Comparison of ENCODE assay signal across 24 mouse cellular contexts in the genomic region with DNA sequence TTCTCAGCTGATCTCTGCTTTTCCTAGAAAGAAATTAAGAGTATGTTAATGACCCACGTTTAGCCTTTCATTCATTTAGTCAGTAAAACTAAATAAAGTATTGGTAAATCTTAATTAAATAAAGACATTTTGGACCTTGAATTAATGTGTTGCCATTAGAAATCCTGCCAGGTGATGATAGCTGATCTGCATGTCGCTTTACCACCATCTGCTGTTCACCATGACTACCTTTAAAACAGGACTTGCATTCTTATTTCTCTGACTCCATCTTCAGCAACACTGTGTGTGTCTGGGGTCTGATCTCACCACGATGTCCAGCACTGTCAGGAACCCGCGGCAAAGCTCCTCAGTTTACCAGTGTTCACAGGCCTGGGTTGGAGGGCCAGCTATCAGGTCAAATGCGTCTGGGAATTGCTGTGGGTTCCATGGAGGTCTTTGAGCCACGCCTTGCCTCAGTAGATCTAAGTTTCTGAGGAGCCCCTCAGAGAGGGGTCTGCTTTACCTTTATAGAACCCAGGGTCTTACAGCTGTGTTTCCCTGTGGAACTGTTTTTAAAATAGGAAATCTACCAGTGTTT. TPM values are rescaled to one million over a fixed set of nuclear protein-coding genes. Genes with fewer than 3 reads are reported as not detected.
DNase-seq lines count a peak whose midpoint lies in the region; ATAC-seq and TF ChIP-seq lines count a peak whose summit lies in the region.
"Had no signal": no experiment of that assay in that cellular context is flagged by ENCODE, and none has a peak within 500 bp of the region (broad histone marks: within the 10 kb centered on the region; RNA-seq: fewer than 3 reads in every experiment).

No protein-coding gene starts in this region.

- peak; percentile 57 for DNase-seq in forebrain, postnatal 0 days
- no peak for DNase-seq in neural tube, embryonic 10.5 days (ENCODE audit: extremely low spot score, low spot score)
- DNase-seq: adrenal gland, postnatal 10 days; cerebellum, adult 9-10 months; embryo, embryonic 11 days; heart, postnatal 10 days; kidney, adult 8-10 months; kidney, postnatal 36 days; lung, embryonic 14.5 days; lung, postnatal 4 days; right cerebral cortex, postnatal 4 days; thymus, postnatal 4 days had no signal

- no peaks in the 10 kb centered on the region for H3K9me3 ChIP-seq in forebrain, postnatal 0 days (ENCODE audit: low read length)
- no peaks in the 10 kb centered on the region for H3K9me3 ChIP-seq in forebrain, embryonic 13.5 days (replicated peaks)
- no peaks in the 10 kb centered on the region for H3K9me3 ChIP-seq in intestine, postnatal 0 days (ENCODE audit: control insufficient read depth)
- H3K9me3 ChIP-seq in intestine, embryonic 15.5 days = no peaks in the 10 kb centered on the region
- H3K9me3 ChIP-seq in neural tube, embryonic 15.5 days (replicated peaks) = no peaks in the 10 kb centered on the region
- H3K9me3 ChIP-seq: embryonic facial prominence, embryonic 15.5 days; forebrain, embryonic 12.5 days; hindbrain, embryonic 15.5 days; limb, embryonic 10.5 days; liver, embryonic 12.5 days; midbrain, embryonic 10.5 days had no signal

- no peak overlapping the region for H3K4me2 ChIP-seq in forebrain, postnatal 0 days (ENCODE audit: low read depth)
- H3K4me2 ChIP-seq in forebrain, embryonic 13.5 days = no peak overlapping the region
- H3K4me2 ChIP-seq in intestine, postnatal 0 days (replicated peaks; ENCODE audit: low read depth) = no peak overlapping the region
- no peak overlapping the region for H3K4me2 ChIP-seq in intestine, embryonic 15.5 days (replicated peaks)
- no peak overlapping the region for H3K4me2 ChIP-seq in neural tube, embryonic 15.5 days
- H3K4me2 ChIP-seq: embryonic facial prominence, embryonic 15.5 days; forebrain, embryonic 12.5 days; hindbrain, embryonic 15.5 days; liver, embryonic 12.5 days; lung, embryonic 14.5 days had no signal

- 73% methylated on average over 7 of the region's 7 CpGs for WGBS in forebrain, postnatal 0 days
- 79% methylated on average over 7 of the region's 7 CpGs for WGBS in forebrain, embryonic 13.5 days
- 75% methylated on average over 7 of the region's 7 CpGs for WGBS in intestine, postnatal 0 days
- WGBS in intestine, embryonic 15.5 days = 77% methylated on average over 7 of the region's 7 CpGs
- 72% methylated on average over 7 of the region's 7 CpGs for WGBS in neural tube, embryonic 15.5 days

- H3K4me1 ChIP-seq in forebrain, postnatal 0 days (ENCODE audit: insufficient read depth) = 0 out of 2 replicates have a peak, but pooled peaks cover 16% of the 10 kb centered on the region
- H3K4me1 ChIP-seq in forebrain, embryonic 13.5 days = peaks cover 13% of the 10 kb centered on the region
- H3K4me1 ChIP-seq in intestine, postnatal 0 days (replicated peaks; ENCODE audit: control insufficient read depth, insufficient read depth, low read length) = no peaks in the 10 kb centered on the region
- H3K4me1 ChIP-seq in intestine, embryonic 15.5 days (replicated peaks) = no peaks in the 10 kb centered on the region
- H3K4me1 ChIP-seq in neural tube, embryonic 15.5 days = peaks cover 7% of the 10 kb centered on the region
- H3K4me1 ChIP-seq: embryonic facial prominence, embryonic 15.5 days; limb, embryonic 10.5 days; liver, embryonic 12.5 days had no signal

- H3K9ac ChIP-seq in forebrain, postnatal 0 days = no peak overlapping the region
- no peak overlapping the region for H3K9ac ChIP-seq in forebrain, embryonic 13.5 days
- H3K9ac ChIP-seq in intestine, postnatal 0 days (ENCODE audit: low read depth, low read length) = no peak overlapping the region
- H3K9ac ChIP-seq in intestine, embryonic 15.5 days = no peak overlapping the region
- no peak overlapping the region for H3K9ac ChIP-seq in neural tube, embryonic 15.5 days (replicated peaks)
- H3K9ac ChIP-seq: embryonic facial prominence, embryonic 15.5 days; forebrain, embryonic 12.5 days; hindbrain, embryonic 15.5 days; liver, embryonic 12.5 days; lung, embryonic 14.5 days had no signal

- peak; percentile 78 for TF ChIP-seq CTCF in forebrain, postnatal 0 days (IDR thresholded peaks at IDR 0.05; ENCODE audit: low read depth)
- peak; percentile 36; the same call in 1 of the 2 replicates for TF ChIP-seq CTCF in intestine, postnatal 0 days (IDR thresholded peaks at IDR 0.05; ENCODE audit: low read depth)

- no peaks in the 10 kb centered on the region for H3K36me3 ChIP-seq in forebrain, postnatal 0 days (ENCODE audit: insufficient read depth)
- no peaks in the 10 kb centered on the region for H3K36me3 ChIP-seq in forebrain, embryonic 13.5 days (ENCODE audit: poor library complexity, severe bottlenecking)
- H3K36me3 ChIP-seq in intestine, postnatal 0 days (ENCODE audit: control insufficient read depth, insufficient read depth) = no peaks in the 10 kb centered on the region
- H3K36me3 ChIP-seq in intestine, embryonic 15.5 days = no peaks in the 10 kb centered on the region
- no peaks in the 10 kb centered on the region for H3K36me3 ChIP-seq in neural tube, embryonic 15.5 days
- H3K36me3 ChIP-seq: embryonic facial prominence, embryonic 15.5 days; forebrain, embryonic 12.5 days; hindbrain, embryonic 15.5 days; limb, embryonic 10.5 days; liver, embryonic 12.5 days; midbrain, embryonic 10.5 days had no signal

- no peak overlapping the region; the same call in 1 of the 2 replicates for H3K27ac ChIP-seq in forebrain, postnatal 0 days (ENCODE audit: low read depth, low read length)
- no peak overlapping the region for H3K27ac ChIP-seq in forebrain, embryonic 13.5 days
- no peak overlapping the region for H3K27ac ChIP-seq in intestine, postnatal 0 days (ENCODE audit: low read depth, low read length)
- H3K27ac ChIP-seq in intestine, embryonic 15.5 days = no peak overlapping the region
- no peak overlapping the region for H3K27ac ChIP-seq in neural tube, embryonic 15.5 days (replicated peaks)
- H3K27ac ChIP-seq: embryonic facial prominence, embryonic 15.5 days; forebrain, embryonic 12.5 days; hindbrain, embryonic 15.5 days; limb, embryonic 10.5 days; liver, embryonic 12.5 days; midbrain, embryonic 10.5 days had no signal

- no peak for ATAC-seq in forebrain, postnatal 0 days
- no peak for ATAC-seq in forebrain, embryonic 13.5 days
- ATAC-seq in intestine, postnatal 0 days = no peak
- ATAC-seq in intestine, embryonic 15.5 days = no peak
- peak; percentile 57; the same call in 1 of the 2 replicates for ATAC-seq in neural tube, embryonic 15.5 days (ENCODE audit: low FRiP score)
- no peak for ATAC-seq in activated CD4-positive, CD25-positive, alpha-beta regulatory T cell, adult 4 months
- ATAC-seq: liver, embryonic 12.5 days had no signal

- no peaks in the 10 kb centered on the region for H3K27me3 ChIP-seq in forebrain, postnatal 0 days (ENCODE audit: insufficient read depth, low read length)
- H3K27me3 ChIP-seq in forebrain, embryonic 13.5 days = no peaks in the 10 kb centered on the region
- no peaks in the 10 kb centered on the region for H3K27me3 ChIP-seq in intestine, postnatal 0 days (replicated peaks; ENCODE audit: control insufficient read depth, insufficient read depth, low read length)
- H3K27me3 ChIP-seq in intestine, embryonic 15.5 days (replicated peaks) = no peaks in the 10 kb centered on the region
- no peaks in the 10 kb centered on the region for H3K27me3 ChIP-seq in neural tube, embryonic 15.5 days (replicated peaks)
- H3K27me3 ChIP-seq: embryonic facial prominence, embryonic 15.5 days; forebrain, embryonic 12.5 days; hindbrain, embryonic 15.5 days; liver, embryonic 12.5 days had no signal

- no peak overlapping the region for H3K4me3 ChIP-seq in forebrain, postnatal 0 days (ENCODE audit: low read depth, low read length)
- no peak overlapping the region for H3K4me3 ChIP-seq in forebrain, embryonic 13.5 days
- H3K4me3 ChIP-seq in intestine, postnatal 0 days (ENCODE audit: low read depth, low read length) = no peak overlapping the region
- no peak overlapping the region for H3K4me3 ChIP-seq in intestine, embryonic 15.5 days (replicated peaks)
- H3K4me3 ChIP-seq in neural tube, embryonic 15.5 days (replicated peaks) = no peak overlapping the region
- H3K4me3 ChIP-seq: embryonic facial prominence, embryonic 15.5 days; forebrain, embryonic 12.5 days; hindbrain, embryonic 15.5 days; limb, embryonic 10.5 days; liver, embryonic 12.5 days; midbrain, embryonic 10.5 days had no signal

RNA-seq across cellular contexts. Expression of gene Aste1, which starts 18.1 kb away (rescaled TPM):
- total RNA-seq in forebrain, postnatal 0 days (2014; rRNA removed) = 7.2 and 13.8 TPM in 2 replicates
- polyA plus RNA-seq in forebrain, postnatal 0 days (2015; fragmentation: Nextera tagmentation; extraction: Ambion mirVana) = 7.7 and 8.8 TPM in 2 replicates
- polyA plus RNA-seq in forebrain, embryonic 13.5 days (2015; fragmentation: Nextera tagmentation; extraction: Ambion mirVana) = 14.9 and 15.8 TPM in 2 replicates
- 9.2 and 10.4 TPM in 2 replicates for polyA plus RNA-seq in intestine, postnatal 0 days (2015; fragmentation: Nextera tagmentation; extraction: Ambion mirVana)
- polyA plus RNA-seq in intestine, embryonic 15.5 days (2015; fragmentation: Nextera tagmentation; extraction: Ambion mirVana) = 12.4 and 15.4 TPM in 2 replicates
- 10.1 and 12.6 TPM in 2 replicates for polyA plus RNA-seq in neural tube, embryonic 15.5 days (2015; fragmentation: Nextera tagmentation; extraction: Ambion mirVana)
- 10 to 100 TPM; 11.6 to 16.2 TPM for polyA plus RNA-seq in activated CD4-positive, CD25-positive, alpha-beta regulatory T cell, adult 4 months (2017; shearing (Covaris generic))

RNA-seq across cellular contexts. Expression of gene Nek11, which starts 18.3 kb away (rescaled TPM):
- 2.9 and 4.1 TPM in 2 replicates for total RNA-seq in forebrain, postnatal 0 days (2014; rRNA removed)
- polyA plus RNA-seq in forebrain, postnatal 0 days (2015; fragmentation: Nextera tagmentation; extraction: Ambion mirVana) = 1.6 and 3.3 TPM in 2 replicates
- polyA plus RNA-seq in forebrain, embryonic 13.5 days (2015; fragmentation: Nextera tagmentation; extraction: Ambion mirVana) = 2.0 and 2.3 TPM in 2 replicates
- 0.04 and 0.08 TPM in 2 replicates for polyA plus RNA-seq in intestine, postnatal 0 days (2015; fragmentation: Nextera tagmentation; extraction: Ambion mirVana)
- polyA plus RNA-seq in intestine, embryonic 15.5 days (2015; fragmentation: Nextera tagmentation; extraction: Ambion mirVana) = 0.18 and 0.20 TPM in 2 replicates
- polyA plus RNA-seq in neural tube, embryonic 15.5 days (2015; fragmentation: Nextera tagmentation; extraction: Ambion mirVana) = 2.6 TPM in 2 replicates
- polyA plus RNA-seq in activated CD4-positive, CD25-positive, alpha-beta regulatory T cell, adult 4 months (2017; shearing (Covaris generic)) = under 1 TPM in 1 of 2 experiments, not detected in 1; 0.22 TPM
- total RNA-seq: heart, adult 8-10 months; heart, postnatal 10 days had no signal
